Mouse (Mus musculus) hindbrain, postnatal 0 days (tissue): Measurements from ENCODE around the gene Mycl. TPM values are rescaled to one million over a fixed set of nuclear protein-coding genes. Genes with fewer than 3 reads are reported as not detected.
"Not testable (repeated sequence)": the region's sequence is repeated elsewhere in the genome, so short reads cannot be mapped to it uniquely, and the experiment has no call there.

Source experiments
- ATAC-seq: fragments of 200-750 bp; cut with Nextera tagmentation; 2 replicates; pipeline ENCODE4 v1.8.0; 2017; ENCODE audit warnings: mild to moderate bottlenecking, moderate TSS enrichment, moderate library complexity
- DNase-seq: peaks from one replicate; pipeline ENCODE4 v3.0.0-alpha.2; 2015; ENCODE audit warnings: low spot score
- H3K27ac ChIP-seq: fragments of 300-500 bp; sonication (generic); 2 replicates; pipeline ENCODE4 v1.5.1; 2014; ENCODE audit warnings: mild to moderate bottlenecking
- H3K27me3 ChIP-seq: fragments of 300-500 bp; sonication (generic); 2 replicates; pipeline ENCODE4 v1.6.1; 2014; ENCODE audit warnings: low read length, mixed read lengths; ENCODE audit not compliant: insufficient read depth
- H3K36me3 ChIP-seq: fragments of 300-500 bp; sonication (generic); 2 replicates; pipeline ENCODE4 v1.6.1; 2014; ENCODE audit warnings: low read length, mixed read lengths; ENCODE audit not compliant: insufficient read depth
- H3K4me1 ChIP-seq: fragments of 300-500 bp; sonication (generic); 2 replicates; pipeline ENCODE4 v1.6.1; 2014; ENCODE audit warnings: antibody characterized with exemption, low read length, mixed read lengths; ENCODE audit not compliant: insufficient read depth
- H3K4me2 ChIP-seq: fragments of 300-500 bp; sonication (generic); 2 replicates; pipeline ENCODE4 v1.6.1; 2014; ENCODE audit warnings: low read depth, mild to moderate bottlenecking, low read length, moderate library complexity, mixed read lengths
- H3K4me3 ChIP-seq: fragments of 300-500 bp; sonication (generic); 2 replicates; pipeline ENCODE4 v1.5.1; 2014; ENCODE audit warnings: low read length
- H3K9ac ChIP-seq: fragments of 300-500 bp; sonication (generic); replicated peaks from 2 replicates; pipeline ENCODE4 v1.6.1; 2014; ENCODE audit warnings: mild to moderate bottlenecking, low read length, moderate library complexity, mixed read lengths
- H3K9me3 ChIP-seq: fragments of 300-500 bp; sonication (generic); 2 replicates; pipeline ENCODE4 v1.6.1; 2016; ENCODE audit warnings: low read length, mixed read lengths
- CTCF ChIP-seq: IDR thresholded peaks from 2 replicates; pipeline ENCODE4 v1.5.1; 2016; ENCODE audit warnings: antibody characterized with exemption, control low read depth, low read depth
- WGBS: fragments of 180-500 bp; shearing (Covaris S2); extraction: QIAGEN DNeasy Blood & Tissue Kit; methylation state at CpG from one replicate; pipeline ENCODE4 v1.1.7; 2014; 5-methylcytosine and 5-hydroxymethylcytosine counted together
- polyA plus RNA-seq: library from polyadenylated mRNA; unstranded; fragments of >200 nt; fragmentation: Nextera tagmentation; extraction: Ambion mirVana; gene quantifications from 2 replicates; pipeline ENCODE4 v1.2.1, GENCODE M21; 2015
- total RNA-seq: library from RNA; depleted of rRNA; stranded (reverse); fragments of >200 nt; gene quantifications from 2 replicates; pipeline ENCODE4 v1.2.3, GENCODE M21; 2014

Mycl gene
- total and polyA plus RNA-seq, 2 experiments from 2014 or later, result 34.3 to 67.5 TPM

- Histone ChIP-seq H3K27me3 (no peaks in the 10 kb centered on the region), H3K9me3 (no peaks in the 10 kb centered on the region), H3K27ac (peak overlapping the region; percentile 75), H3K4me1 (peaks cover 19% of the 10 kb centered on the region), H3K9ac (peak overlapping the region; percentile 29), H3K4me3 (peak overlapping the region; percentile 91), H3K4me2 (peak overlapping the region; percentile 90), H3K36me3 (peaks cover 10% of the 10 kb centered on the region; the same call in 1 of the 2 replicates)
- WGBS, result 6% methylated on average over 4 of the region's 4 CpGs
- TF ChIP-seq CTCF, result no peak
- ATAC-seq (no peak), DNase-seq (peak; percentile 29)
These were observed 3.8 kb downstream of the Mycl start for GRCm38 (mm10) chr4:122999263-122999691.

- peak overlapping the region; percentile 29; the same call in 1 of the 2 replicates for H3K9ac ChIP-seq
- no peak for TF ChIP-seq CTCF
- H3K9me3 ChIP-seq, result no peaks in the 10 kb centered on the region
- 24% methylated on average over 14 of the region's 14 CpGs for WGBS
- H3K27me3 ChIP-seq, result no peaks in the 10 kb centered on the region
- no peak for DNase-seq
- H3K36me3 ChIP-seq, result peaks cover 10% of the 10 kb centered on the region; the same call in 1 of the 2 replicates
- ATAC-seq, result no peak
- peak overlapping the region; percentile 75; the same call in 1 of the 2 replicates for H3K27ac ChIP-seq
- H3K4me3 ChIP-seq, result peak overlapping the region; percentile 91; the same call in 1 of the 2 replicates
- peaks cover 19% of the 10 kb centered on the region for H3K4me1 ChIP-seq
- H3K4me2 ChIP-seq, result peak overlapping the region; percentile 90
These were observed 4.7 kb downstream of the Mycl start for GRCm38 (mm10) chr4:123000130-123000529.

GRCm38 (mm10) chr4:123000617-123001342, 5.3 kb downstream of the Mycl start:
- DNase-seq (peak; percentile 59), ATAC-seq (no peak)
- TF ChIP-seq CTCF, result no peak
- H3K36me3 ChIP-seq, result peaks cover 10% of the 10 kb centered on the region; the same call in 1 of the 2 replicates
- peaks cover 19% of the 10 kb centered on the region for H3K4me1 ChIP-seq
- 22% methylated on average over 17 of the region's 17 CpGs for WGBS
- H3K4me3 ChIP-seq, result no peak overlapping the region
- H3K27ac ChIP-seq, result no peak overlapping the region
- no peaks in the 10 kb centered on the region for H3K27me3 ChIP-seq
- H3K9me3 ChIP-seq, result no peaks in the 10 kb centered on the region
- H3K9ac ChIP-seq, result no peak overlapping the region; the same call in 1 of the 2 replicates
- H3K4me2 ChIP-seq, result peak overlapping the region; percentile 90

GRCm38 (mm10) chr4:123005054-123005966, 9.9 kb downstream of the Mycl start:
- no peaks in the 10 kb centered on the region for H3K27me3 ChIP-seq
- no peak for TF ChIP-seq CTCF
- H3K4me3 ChIP-seq, result no peak overlapping the region
- H3K4me2 ChIP-seq, result no peak overlapping the region
- WGBS, result 44% methylated on average over 15 of the region's 15 CpGs
- peaks cover 5% of the 10 kb centered on the region for H3K4me1 ChIP-seq
- ATAC-seq (no peak), DNase-seq (no peak)
- H3K9me3 ChIP-seq, result no peaks in the 10 kb centered on the region
- H3K27ac ChIP-seq, result no peak overlapping the region
- H3K9ac ChIP-seq, result no peak overlapping the region
- peaks cover 10% of the 10 kb centered on the region; the same call in 1 of the 2 replicates for H3K36me3 ChIP-seq

- WGBS, result 90% methylated on average over 4 of the region's 4 CpGs
- not testable (repeated sequence) for H3K4me2 ChIP-seq, DNase-seq
These were observed 17.0 kb downstream of the Mycl start for GRCm38 (mm10) chr4:123012501-123012900.

GRCm38 (mm10) chr4:123013346-123013945, 18.0 kb downstream of the Mycl start:
- Histone ChIP-seq H3K4me3 (no peak overlapping the region), H3K9ac (peak overlapping the region; percentile 24; the same call in 1 of the 2 replicates), H3K4me2 (peak overlapping the region; percentile 43), H3K36me3 (no peaks in the 10 kb centered on the region), H3K27me3 (no peaks in the 10 kb centered on the region), H3K27ac (peak overlapping the region; percentile 93), H3K9me3 (no peaks in the 10 kb centered on the region), H3K4me1 (peaks cover 36% of the 10 kb centered on the region)
- WGBS, result 9% methylated on average over 5 of the region's 5 CpGs
- DNase-seq (peak; percentile 46), ATAC-seq (no peak)
- no peak for TF ChIP-seq CTCF

More at GRCm38 (mm10) chr4:123012501-123012900, 17.0 kb downstream of the Mycl start:
- H3K27me3 ChIP-seq, H3K9me3 ChIP-seq, ATAC-seq, H3K9ac ChIP-seq, H3K36me3 ChIP-seq, H3K4me3 ChIP-seq: not testable (repeated sequence)
- H3K27ac ChIP-seq, result peak overlapping the region; percentile 93
- H3K4me1 ChIP-seq, result peaks cover 29% of the 10 kb centered on the region
